Mouse (Mus musculus): ENCODE data around the gene Lima1. TPM values are rescaled to one million over a fixed set of nuclear protein-coding genes. Genes with fewer than 3 reads are reported as not detected.
A peak's percentile ranks its signal among the peaks of the same experiment; 100 is the strongest.

The Lima1 gene
- total RNA-seq, 2 experiments from 2014 or later: 14.3 to 16.1 TPM

GRCm38 (mm10) chr15:99735631-99736030, 139.6 kb downstream of the Lima1 start:
- DNase-seq: peak; percentile 100

GRCm38 (mm10) chr15:99733186-99733585, 142.1 kb downstream of the Lima1 start:
- DNase-seq: no peak

- no peak for DNase-seq
Measured at GRCm38 (mm10) chr15:99731678-99732077, 143.6 kb downstream of the Lima1 start.

GRCm38 (mm10) chr15:99731167-99731566, 144.1 kb downstream of the Lima1 start:
- DNase-seq: no peak

GRCm38 (mm10) chr15:99729056-99729783, 146.0 kb downstream of the Lima1 start:
- no peak for DNase-seq

Other genes starting within 250 kb of the Lima1 start
- 1 to 10 TPM in 1 of 2 experiments, under 1 TPM in 1; 0.82 to 1.6 TPM for gene Racgap1, start 223.8 kb downstream of the Lima1 start, total RNA-seq (2021)
- gene Asic1, start 205.1 kb downstream of the Lima1 start, total RNA-seq (2021): under 1 TPM in 1 of 2 experiments, not detected in 1; 0.49 TPM
- 10 to 100 TPM; 18.6 to 19.0 TPM for gene Smarcd1, start 173.3 kb downstream of the Lima1 start, total RNA-seq (2021)
- 1 to 10 TPM; 2.4 to 4.3 TPM for gene Gm17349, start 170.0 kb downstream of the Lima1 start, total RNA-seq (2021)
- 100 to 1,000 TPM in 1 of 2 experiments, 10 to 100 TPM in 1; 53.9 to 160 TPM for gene Gpd1, start 157.9 kb downstream of the Lima1 start, total RNA-seq (2021)
- 100 to 1,000 TPM; 238 to 271 TPM for gene Cox14, start 149.8 kb downstream of the Lima1 start, total RNA-seq (2021)
- gene Cers5, start 102.6 kb downstream of the Lima1 start, total RNA-seq (2021): 10 to 100 TPM; 16.6 to 19.9 TPM
- gene Fam186a, start 91.6 kb upstream of the Lima1 start, total RNA-seq (2021): under 1 TPM; 0.07 to 0.15 TPM
- gene Larp4, start 94.6 kb upstream of the Lima1 start, total RNA-seq (2021): 10 to 100 TPM; 55.7 to 58.9 TPM
- 10 to 100 TPM; 19.4 to 20.2 TPM for gene Dip2b, start 163.2 kb upstream of the Lima1 start, total RNA-seq (2021)

Data from heart, adult 18-20 months (tissue).